Mouse (Mus musculus) midbrain, embryonic 16.5 days (tissue): ENCODE results near the gene Cldn13. TPM values are rescaled to one million over a fixed set of nuclear protein-coding genes. Genes with fewer than 3 reads are reported as not detected.

Experiments
- ATAC-seq: fragments of 200-750 bp; cut with Nextera tagmentation; 2 replicates; pipeline ENCODE4 v1.8.0; 2017; ENCODE audit warnings: moderate TSS enrichment
- H3K27ac ChIP-seq: fragments of 300-500 bp; sonication (generic); 2 replicates; pipeline ENCODE4 v1.5.1; 2014; ENCODE audit warnings: mild to moderate bottlenecking, low read length, mixed read lengths
- H3K27me3 ChIP-seq: fragments of 300-500 bp; sonication (generic); 2 replicates; pipeline ENCODE4 v1.6.1; 2014; ENCODE audit warnings: low read depth, low read length, mixed read lengths; ENCODE audit not compliant: control insufficient read depth, insufficient read depth
- H3K36me3 ChIP-seq: fragments of 300-500 bp; sonication (generic); 2 replicates; pipeline ENCODE4 v1.6.1; 2014; ENCODE audit warnings: mild to moderate bottlenecking, low read length, moderate library complexity, mixed read lengths; ENCODE audit not compliant: control insufficient read depth, insufficient read depth
- H3K4me1 ChIP-seq: fragments of 300-500 bp; sonication (generic); 2 replicates; pipeline ENCODE4 v1.6.1; 2014; ENCODE audit warnings: mild to moderate bottlenecking, low read length, mixed read lengths; ENCODE audit not compliant: control insufficient read depth, insufficient read depth
- H3K4me2 ChIP-seq: fragments of 300-500 bp; sonication (generic); 2 replicates; pipeline ENCODE4 v1.6.1; 2014; ENCODE audit warnings: mild to moderate bottlenecking, low read length, mixed read lengths
- H3K4me3 ChIP-seq: fragments of 300-500 bp; sonication (generic); 2 replicates; pipeline ENCODE4 v1.5.1; 2014; ENCODE audit warnings: low read depth, mild to moderate bottlenecking, low read length, moderate library complexity, mixed read lengths
- H3K9ac ChIP-seq: fragments of 300-500 bp; sonication (generic); 2 replicates; pipeline ENCODE4 v1.6.1; 2014; ENCODE audit warnings: low read depth, low read length, mixed read lengths
- H3K9me3 ChIP-seq: fragments of 300-500 bp; sonication (generic); replicated peaks from 2 replicates; pipeline ENCODE4 v1.6.1; 2014; ENCODE audit warnings: mild to moderate bottlenecking, low read length, mixed read lengths; ENCODE audit not compliant: control insufficient read depth, poor library complexity, severe bottlenecking
- WGBS: fragments of 180-500 bp; shearing (Covaris S2); extraction: QIAGEN DNeasy Blood & Tissue Kit; methylation state at CpG from one replicate; pipeline ENCODE4 v1.1.7; 2014; 5-methylcytosine and 5-hydroxymethylcytosine counted together
- polyA plus RNA-seq: library from polyadenylated mRNA; unstranded; fragments of >200 nt; fragmentation: Nextera tagmentation; extraction: Ambion mirVana; gene quantifications from 2 replicates; pipeline ENCODE4 v1.2.1, GENCODE M21; 2015

The Cldn13 gene
- polyA plus RNA-seq, 1 experiment from 2014 or later = not detected

- no peaks in the 10 kb centered on the region for H3K36me3 ChIP-seq
- H3K4me1 ChIP-seq = no peaks in the 10 kb centered on the region
- ATAC-seq = no peak
- WGBS = 89% methylated on average over 4 of the region's 4 CpGs
- H3K4me3 ChIP-seq = no peak overlapping the region
- no peak overlapping the region for H3K4me2 ChIP-seq
- no peaks in the 10 kb centered on the region for H3K9me3 ChIP-seq
- H3K27me3 ChIP-seq = no peaks in the 10 kb centered on the region
- no peak overlapping the region for H3K9ac ChIP-seq
- no peak overlapping the region for H3K27ac ChIP-seq
Measured at GRCm38 (mm10) chr5:134926726-134927125, 11.4 kb upstream of the Cldn13 start.

- no peak for ATAC-seq
- no peaks in the 10 kb centered on the region for H3K27me3 ChIP-seq
- no peak overlapping the region for H3K27ac ChIP-seq
- 53% methylated on average over 6 of the region's 6 CpGs for WGBS
- no peak overlapping the region for H3K4me3 ChIP-seq
- no peak overlapping the region for H3K9ac ChIP-seq
- no peak overlapping the region for H3K4me2 ChIP-seq
- H3K4me1 ChIP-seq = no peaks in the 10 kb centered on the region
- no peaks in the 10 kb centered on the region for H3K36me3 ChIP-seq
- no peaks in the 10 kb centered on the region for H3K9me3 ChIP-seq
Measured at GRCm38 (mm10) chr5:134923141-134923540, 7.8 kb upstream of the Cldn13 start.

GRCm38 (mm10) chr5:134921106-134921505 lies 5.8 kb upstream of the Cldn13 start:
- Histone ChIP-seq H3K4me2 (no peak overlapping the region), H3K4me1 (no peaks in the 10 kb centered on the region), H3K4me3 (no peak overlapping the region), H3K9me3 (no peaks in the 10 kb centered on the region), H3K36me3 (no peaks in the 10 kb centered on the region), H3K27ac (no peak overlapping the region), H3K27me3 (no peaks in the 10 kb centered on the region), H3K9ac (no peak overlapping the region)
- 90% methylated on average over 8 of the region's 8 CpGs for WGBS
- no peak for ATAC-seq

- no peaks in the 10 kb centered on the region for H3K27me3 ChIP-seq
- H3K36me3 ChIP-seq = no peaks in the 10 kb centered on the region
- WGBS = 79% methylated on average over 6 of the region's 6 CpGs
- no peak overlapping the region for H3K4me3 ChIP-seq
- no peak for ATAC-seq
- no peaks in the 10 kb centered on the region for H3K9me3 ChIP-seq
- no peak overlapping the region for H3K27ac ChIP-seq
- no peak overlapping the region for H3K9ac ChIP-seq
- H3K4me2 ChIP-seq = no peak overlapping the region
- H3K4me1 ChIP-seq = no peaks in the 10 kb centered on the region
Measured at GRCm38 (mm10) chr5:134920106-134920687, 4.9 kb upstream of the Cldn13 start.

GRCm38 (mm10) chr5:134919097-134919496 lies 3.8 kb upstream of the Cldn13 start:
- Histone ChIP-seq H3K27ac (no peak overlapping the region), H3K4me2 (no peak overlapping the region), H3K36me3 (no peaks in the 10 kb centered on the region), H3K4me3 (no peak overlapping the region), H3K4me1 (no peaks in the 10 kb centered on the region), H3K9me3 (no peaks in the 10 kb centered on the region), H3K27me3 (no peaks in the 10 kb centered on the region), H3K9ac (no peak overlapping the region)
- ATAC-seq = no peak
- 94% methylated on average over 3 of the region's 3 CpGs for WGBS

- H3K4me1 ChIP-seq = no peaks in the 10 kb centered on the region
- H3K27ac ChIP-seq = no peak overlapping the region
- H3K9me3 ChIP-seq = no peaks in the 10 kb centered on the region
- H3K9ac ChIP-seq = no peak overlapping the region
- 52% methylated on average over 16 of the region's 16 CpGs for WGBS
- no peak for ATAC-seq
- H3K27me3 ChIP-seq = no peaks in the 10 kb centered on the region
- no peak overlapping the region for H3K4me3 ChIP-seq
- H3K4me2 ChIP-seq = no peak overlapping the region
- no peaks in the 10 kb centered on the region for H3K36me3 ChIP-seq
Measured at GRCm38 (mm10) chr5:134918071-134918832, 2.9 kb upstream of the Cldn13 start.

GRCm38 (mm10) chr5:134914510-134914909 lies 816 bp downstream of the Cldn13 start:
- no peaks in the 10 kb centered on the region for H3K36me3 ChIP-seq
- H3K9ac ChIP-seq = no peak overlapping the region
- no peaks in the 10 kb centered on the region for H3K4me1 ChIP-seq
- no peak overlapping the region for H3K27ac ChIP-seq
- no peak overlapping the region for H3K4me3 ChIP-seq
- H3K4me2 ChIP-seq = no peak overlapping the region
- ATAC-seq = no peak
- H3K27me3 ChIP-seq = no peaks in the 10 kb centered on the region
- no peaks in the 10 kb centered on the region for H3K9me3 ChIP-seq
- WGBS = 89% methylated on average over 8 of the region's 8 CpGs

- WGBS = 87% methylated on average over 4 of the region's 4 CpGs
Measured at GRCm38 (mm10) chr5:134913753-134914152, 1.6 kb downstream of the Cldn13 start.

GRCm38 (mm10) chr5:134913352-134913751 lies 2.0 kb downstream of the Cldn13 start:
- Histone ChIP-seq H3K27ac (no peak overlapping the region), H3K4me2 (no peak overlapping the region), H3K9ac (no peak overlapping the region), H3K9me3 (no peaks in the 10 kb centered on the region), H3K27me3 (no peaks in the 10 kb centered on the region), H3K4me1 (no peaks in the 10 kb centered on the region), H3K36me3 (no peaks in the 10 kb centered on the region), H3K4me3 (no peak overlapping the region)
- no peak for ATAC-seq
- WGBS = 76% methylated on average over 3 of the region's 3 CpGs

More at GRCm38 (mm10) chr5:134913753-134914152, 1.6 kb downstream of the Cldn13 start:
- Histone ChIP-seq H3K4me3 (no peak overlapping the region), H3K4me1 (no peaks in the 10 kb centered on the region), H3K9me3 (no peaks in the 10 kb centered on the region), H3K9ac (no peak overlapping the region), H3K27me3 (no peaks in the 10 kb centered on the region), H3K27ac (no peak overlapping the region), H3K36me3 (no peaks in the 10 kb centered on the region), H3K4me2 (no peak overlapping the region)
- no peak for ATAC-seq
